In the genomic region with DNA sequence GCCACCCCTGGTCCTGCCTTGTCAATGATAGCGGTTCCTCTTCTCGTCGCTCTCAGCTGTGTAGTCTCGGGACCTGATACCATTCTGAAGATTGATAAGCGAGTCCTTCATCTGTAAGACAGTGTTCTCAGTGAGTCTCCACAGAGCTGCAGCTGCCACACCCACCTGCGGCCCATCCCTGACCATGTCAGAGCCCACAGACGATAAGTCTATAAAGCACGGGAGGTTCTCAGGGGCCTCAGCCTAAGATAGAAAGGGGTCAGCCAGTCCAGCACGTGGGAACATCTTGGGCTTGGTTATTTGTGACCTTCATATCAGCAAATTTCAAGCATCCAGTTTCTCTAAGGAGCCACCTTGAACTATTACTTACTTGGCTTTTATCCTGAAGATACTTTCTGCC, we compare ENCODE assay signal across 12 mouse cellular contexts. TPM values are rescaled to one million over a fixed set of nuclear protein-coding genes. Genes with fewer than 3 reads are reported as not detected.
"Had no signal": no experiment of that assay in that cellular context is flagged by ENCODE, and none has a peak within 500 bp of the region (broad histone marks: within the 10 kb centered on the region; RNA-seq: fewer than 3 reads in every experiment).

No protein-coding gene starts in this region.

- DNase-seq: liver, embryonic 13.5 days; liver, postnatal 0 days; lung, adult 2 months; lung, postnatal 14 days; lung, postnatal 36 days; right cerebral cortex, postnatal 14 days; thymus, adult 2 months; thymus, postnatal 25 days; thymus, postnatal 4 days had no signal

RNA-seq across cellular contexts. Expression of gene Scn3b, which starts 29.0 kb away (rescaled TPM):
- total RNA-seq: megakaryocyte progenitor cell, adult 5-6 weeks; monocyte, adult 5-6 weeks; neutrophil, adult 5-6 weeks had no signal
